Mouse (Mus musculus): ENCODE data around the gene Lzts2. TPM values are rescaled to one million over a fixed set of nuclear protein-coding genes. Genes with fewer than 3 reads are reported as not detected.
A peak's percentile ranks its signal among the peaks of the same experiment; 100 is the strongest.

The Lzts2 gene
- total RNA-seq, 1 experiment from 2014 or later = 2.2 TPM

DNA sequence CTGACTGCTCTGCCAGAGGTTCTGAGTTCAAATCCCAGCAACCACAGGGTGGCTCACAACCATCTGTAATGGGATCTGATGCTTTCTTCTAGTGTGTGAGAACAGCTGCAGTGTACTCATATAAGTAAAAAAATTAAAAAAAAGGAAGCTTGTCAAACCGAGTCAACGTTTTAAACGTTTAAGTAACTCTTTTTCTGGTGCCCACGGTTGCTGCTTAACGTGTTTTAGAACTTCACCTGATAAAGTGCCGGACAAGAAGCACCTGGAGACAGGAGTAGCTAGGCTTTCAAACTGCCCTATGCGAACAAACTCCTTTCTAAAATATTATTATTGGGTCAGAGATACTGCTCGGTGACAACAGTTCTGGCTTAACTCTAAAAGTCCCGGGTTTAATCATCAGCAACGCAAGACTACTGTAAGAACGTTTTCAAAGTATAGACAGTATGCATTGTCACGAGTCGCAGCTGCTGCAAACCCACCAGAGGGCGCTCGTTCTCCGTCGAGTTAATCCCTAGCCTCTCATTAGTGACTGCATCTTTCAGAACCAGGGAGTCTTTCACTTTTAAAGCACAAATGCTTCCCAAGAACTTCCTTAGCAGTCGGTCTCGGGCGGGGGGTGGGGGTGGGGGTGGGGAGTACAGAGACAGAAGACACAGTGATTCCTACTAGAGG is 59.8 kb downstream of the Lzts2 start:
- ATAC-seq (ENCODE audit: extremely low read depth, insufficient number of reproducible peaks, low FRiP score, poor library complexity, severe bottlenecking) = peak; percentile 66

DNA sequence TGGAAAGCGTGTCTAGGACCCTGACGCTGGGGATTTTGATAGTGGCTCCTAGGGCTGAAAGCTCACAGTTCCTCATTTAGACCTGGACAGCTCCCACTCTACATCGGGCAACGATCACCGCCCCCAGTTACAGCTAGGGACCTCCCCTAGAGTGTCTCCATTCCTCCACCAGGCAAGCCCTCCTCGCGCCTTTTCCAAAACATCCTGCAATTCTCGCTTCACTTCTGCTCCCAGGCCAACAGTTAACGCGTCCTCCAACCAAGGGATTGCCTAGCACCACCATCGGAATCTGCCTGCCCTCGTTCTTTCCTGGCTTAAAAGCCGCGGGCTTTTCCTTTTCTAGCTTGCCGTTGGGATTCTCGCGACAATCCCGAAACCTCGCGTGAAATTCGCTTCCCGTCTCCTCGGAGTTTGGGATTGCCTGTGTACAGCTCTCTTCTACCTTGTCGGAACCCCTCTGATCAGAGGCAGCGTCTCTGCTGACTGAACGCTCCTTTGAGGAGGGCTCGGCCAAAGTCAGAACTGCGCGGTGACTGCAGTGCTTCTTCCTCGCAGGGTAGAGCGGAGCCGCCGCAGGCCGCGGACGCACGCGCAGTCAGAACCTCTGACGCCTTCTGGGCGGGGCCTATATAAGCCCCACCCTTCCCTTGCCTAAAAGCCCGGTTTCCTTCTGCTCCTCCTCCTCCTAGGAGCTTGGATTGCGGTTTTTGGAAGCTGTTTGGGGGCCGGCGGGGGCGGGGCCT is 60.5 kb downstream of the Lzts2 start, which contains the start of gene Kazald1:
Kazald1 (plus strand) TSS at position 662 of the 743 bp plus-strand sequence.
- ATAC-seq (ENCODE audit: extremely low read depth, insufficient number of reproducible peaks, low FRiP score, poor library complexity, severe bottlenecking) = peak; percentile 52

- ATAC-seq (ENCODE audit: extremely low read depth, insufficient number of reproducible peaks, low FRiP score, poor library complexity, severe bottlenecking) = peak; percentile 11; the same call in 1 of the 2 replicates
These were observed 61.3 kb downstream of the Lzts2 start for GRCm38 (mm10) chr19:45075323-45076035.

DNA sequence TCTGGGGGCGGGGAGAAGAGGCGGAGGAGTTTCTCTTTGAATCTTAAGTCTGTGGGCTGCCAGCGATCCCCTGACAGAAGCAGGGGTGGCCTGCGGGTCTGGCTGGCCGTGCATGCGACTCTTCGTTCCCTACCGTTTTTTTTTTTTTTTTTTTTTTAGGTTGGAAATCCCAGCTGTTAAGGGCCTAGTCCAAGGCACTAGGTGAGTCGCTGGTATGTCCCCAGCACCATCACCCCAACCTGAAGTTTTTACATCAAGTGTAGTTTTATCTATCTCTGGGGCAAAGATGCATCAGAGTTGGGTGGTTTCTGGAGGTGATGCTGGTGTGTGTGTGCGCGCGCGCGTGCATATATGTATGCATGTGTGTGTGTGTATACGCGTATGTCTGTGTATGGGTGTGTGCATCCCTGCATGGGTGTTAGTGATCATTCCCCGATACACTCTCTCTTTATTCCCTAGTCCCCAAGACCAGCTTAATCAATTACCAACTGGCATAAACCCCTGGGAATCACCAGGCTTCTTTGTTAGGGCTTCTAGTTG is 61.9 kb downstream of the Lzts2 start:
- no peak for ATAC-seq (ENCODE audit: extremely low read depth, insufficient number of reproducible peaks, low FRiP score, poor library complexity, severe bottlenecking)

Other genes with a start within 250 kb of the Lzts2 start
- 48.7 and 56.7 TPM in 2 replicates for gene Slf2, start 83.3 kb upstream of the Lzts2 start, total RNA-seq (2017)
- gene Sema4g, start 25.3 kb upstream of the Lzts2 start, total RNA-seq (2017) = 0.25 TPM in 1 of 2 replicates, not detected in the other
- 9.4 and 12.3 TPM in 2 replicates for gene Twnk, start 8.8 kb upstream of the Lzts2 start, total RNA-seq (2017)
- 31.8 and 32.7 TPM in 2 replicates for gene Mrpl43, start 8.0 kb upstream of the Lzts2 start, total RNA-seq (2017)
- gene Pdzd7, start 31.3 kb downstream of the Lzts2 start, total RNA-seq (2017) = not detected in 2 replicates
- 19.6 and 22.0 TPM in 2 replicates for gene Sfxn3, start 33.1 kb downstream of the Lzts2 start, total RNA-seq (2017)
- 1.4 TPM in 1 of 2 replicates, not detected in the other for gene Kazald1, start 60.8 kb downstream of the Lzts2 start, total RNA-seq (2017)
- gene Tlx1, start 136.3 kb downstream of the Lzts2 start, total RNA-seq (2017) = not detected in 2 replicates
- not detected in 2 replicates for gene Lbx1, start 221.4 kb downstream of the Lzts2 start, total RNA-seq (2017)